Mouse (Mus musculus) hindbrain, embryonic 15.5 days (tissue): ENCODE measurements at regions not wholly inside any gene's neighbourhood (a gene's known extent, or its start where the extent isn't known, plus 50 kb on each side); places are given as distances from the start of the nearest gene placed in this dataset.

ENCODE experiments used
- ATAC-seq: fragments of 200-750 bp; cut with Nextera tagmentation; 2 replicates; pipeline ENCODE4 v1.8.0; 2017; ENCODE audit warnings: low read depth, moderate number of reproducible peaks, moderate TSS enrichment; ENCODE audit not compliant: low FRiP score
- H3K27ac ChIP-seq: fragments of 300-500 bp; sonication (generic); replicated peaks from 2 replicates; pipeline ENCODE4 v1.5.1; 2015; ENCODE audit warnings: mild to moderate bottlenecking, inconsistent platforms
- H3K27me3 ChIP-seq: fragments of 300-500 bp; sonication (generic); 2 replicates; pipeline ENCODE4 v1.6.1; 2015; ENCODE audit warnings: control low read depth, inconsistent platforms
- H3K36me3 ChIP-seq: fragments of 300-500 bp; sonication (generic); 2 replicates; pipeline ENCODE4 v1.6.1; 2015; ENCODE audit warnings: control low read depth, inconsistent platforms
- H3K4me1 ChIP-seq: fragments of 300-500 bp; sonication (generic); replicated peaks from 2 replicates; pipeline ENCODE4 v1.6.1; 2015; ENCODE audit warnings: control low read depth, inconsistent platforms
- H3K4me2 ChIP-seq: fragments of 300-500 bp; sonication (generic); 2 replicates; pipeline ENCODE4 v1.6.1; 2015; ENCODE audit warnings: moderate library complexity, mild to moderate bottlenecking, inconsistent platforms
- H3K4me3 ChIP-seq: fragments of 300-500 bp; sonication (generic); 2 replicates; pipeline ENCODE4 v1.5.1; 2015; ENCODE audit warnings: mild to moderate bottlenecking, inconsistent platforms
- H3K9ac ChIP-seq: fragments of 300-500 bp; sonication (generic); 2 replicates; pipeline ENCODE4 v1.6.1; 2015; ENCODE audit warnings: inconsistent platforms
- H3K9me3 ChIP-seq: fragments of 300-500 bp; sonication (generic); 2 replicates; pipeline ENCODE4 v1.6.1; 2016; ENCODE audit warnings: control low read depth, inconsistent platforms
- WGBS: fragments of 180-500 bp; shearing (Covaris S2); methylation state at CpG from one replicate; pipeline ENCODE4 v1.1.7; 2015; 5-methylcytosine and 5-hydroxymethylcytosine counted together

- WGBS, result 86% methylated on average over 2 of the region's 2 CpGs
- Histone ChIP-seq H3K9ac (no peak overlapping the region), H3K27me3 (no peaks in the 10 kb centered on the region), H3K9me3 (no peaks in the 10 kb centered on the region), H3K4me1 (no peaks in the 10 kb centered on the region), H3K4me2 (no peak overlapping the region), H3K36me3 (no peaks in the 10 kb centered on the region), H3K4me3 (no peak overlapping the region), H3K27ac (no peak overlapping the region)
- ATAC-seq, result no peak
Observed at GRCm38 (mm10) chr13:15877606-15878005, 134.0 kb upstream of the Inhba start.

DNA sequence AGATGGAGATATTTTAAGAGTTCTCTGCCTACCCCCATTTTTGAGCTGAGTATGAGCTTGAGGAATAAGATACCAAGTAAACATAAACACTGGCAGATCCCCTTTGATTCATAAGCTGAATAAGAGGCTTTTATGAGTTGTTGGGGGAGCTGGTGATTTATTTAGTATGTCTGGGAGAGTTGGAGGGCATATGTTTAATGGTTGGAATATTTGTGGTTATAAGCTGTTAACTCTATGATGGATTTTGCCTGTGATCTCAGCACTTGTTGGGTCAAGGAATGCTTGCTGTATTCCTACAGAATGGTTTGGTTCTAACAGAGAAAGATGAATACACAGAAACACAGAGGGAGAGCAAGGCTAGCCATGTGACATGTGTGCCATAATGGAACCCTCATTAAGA, 132.1 kb upstream of the Inhba start:
- H3K4me1 ChIP-seq, result no peaks in the 10 kb centered on the region
- no peaks in the 10 kb centered on the region for H3K27me3 ChIP-seq
- no peak for ATAC-seq
- H3K4me2 ChIP-seq, result no peak overlapping the region
- H3K36me3 ChIP-seq, result no peaks in the 10 kb centered on the region
- no peak overlapping the region for H3K4me3 ChIP-seq
- H3K9me3 ChIP-seq, result no peaks in the 10 kb centered on the region
- H3K9ac ChIP-seq, result no peak overlapping the region
- no peak overlapping the region for H3K27ac ChIP-seq

GRCm38 (mm10) chr13:15890794-15891193, 120.9 kb upstream of the Inhba start:
- Histone ChIP-seq H3K27me3 (no peaks in the 10 kb centered on the region), H3K4me3 (no peak overlapping the region), H3K9me3 (no peaks in the 10 kb centered on the region), H3K4me2 (no peak overlapping the region), H3K9ac (no peak overlapping the region), H3K27ac (no peak overlapping the region), H3K36me3 (no peaks in the 10 kb centered on the region), H3K4me1 (no peaks in the 10 kb centered on the region)
- WGBS, result 91% methylated on average over 3 of the region's 3 CpGs
- no peak for ATAC-seq

- H3K4me3 ChIP-seq, result no peak overlapping the region
- H3K4me2 ChIP-seq, result no peak overlapping the region
- H3K36me3 ChIP-seq, result no peaks in the 10 kb centered on the region
- no peak overlapping the region for H3K9ac ChIP-seq
- H3K27ac ChIP-seq, result no peak overlapping the region
- no peaks in the 10 kb centered on the region for H3K27me3 ChIP-seq
- ATAC-seq, result no peak
- H3K4me1 ChIP-seq, result no peaks in the 10 kb centered on the region
- no peaks in the 10 kb centered on the region for H3K9me3 ChIP-seq
Observed at GRCm38 (mm10) chr13:15891403-15891802, 120.2 kb upstream of the Inhba start.

GRCm38 (mm10) chr13:15898201-15898600, 113.5 kb upstream of the Inhba start:
- H3K27me3 ChIP-seq, result no peaks in the 10 kb centered on the region
- H3K27ac ChIP-seq, result no peak overlapping the region
- H3K9ac ChIP-seq, result no peak overlapping the region
- no peaks in the 10 kb centered on the region for H3K4me1 ChIP-seq
- no peaks in the 10 kb centered on the region for H3K36me3 ChIP-seq
- no peak for ATAC-seq
- H3K9me3 ChIP-seq, result no peaks in the 10 kb centered on the region
- no peak overlapping the region for H3K4me3 ChIP-seq
- H3K4me2 ChIP-seq, result no peak overlapping the region
- 91% methylated on average over 1 of the region's 1 CpGs for WGBS

DNA sequence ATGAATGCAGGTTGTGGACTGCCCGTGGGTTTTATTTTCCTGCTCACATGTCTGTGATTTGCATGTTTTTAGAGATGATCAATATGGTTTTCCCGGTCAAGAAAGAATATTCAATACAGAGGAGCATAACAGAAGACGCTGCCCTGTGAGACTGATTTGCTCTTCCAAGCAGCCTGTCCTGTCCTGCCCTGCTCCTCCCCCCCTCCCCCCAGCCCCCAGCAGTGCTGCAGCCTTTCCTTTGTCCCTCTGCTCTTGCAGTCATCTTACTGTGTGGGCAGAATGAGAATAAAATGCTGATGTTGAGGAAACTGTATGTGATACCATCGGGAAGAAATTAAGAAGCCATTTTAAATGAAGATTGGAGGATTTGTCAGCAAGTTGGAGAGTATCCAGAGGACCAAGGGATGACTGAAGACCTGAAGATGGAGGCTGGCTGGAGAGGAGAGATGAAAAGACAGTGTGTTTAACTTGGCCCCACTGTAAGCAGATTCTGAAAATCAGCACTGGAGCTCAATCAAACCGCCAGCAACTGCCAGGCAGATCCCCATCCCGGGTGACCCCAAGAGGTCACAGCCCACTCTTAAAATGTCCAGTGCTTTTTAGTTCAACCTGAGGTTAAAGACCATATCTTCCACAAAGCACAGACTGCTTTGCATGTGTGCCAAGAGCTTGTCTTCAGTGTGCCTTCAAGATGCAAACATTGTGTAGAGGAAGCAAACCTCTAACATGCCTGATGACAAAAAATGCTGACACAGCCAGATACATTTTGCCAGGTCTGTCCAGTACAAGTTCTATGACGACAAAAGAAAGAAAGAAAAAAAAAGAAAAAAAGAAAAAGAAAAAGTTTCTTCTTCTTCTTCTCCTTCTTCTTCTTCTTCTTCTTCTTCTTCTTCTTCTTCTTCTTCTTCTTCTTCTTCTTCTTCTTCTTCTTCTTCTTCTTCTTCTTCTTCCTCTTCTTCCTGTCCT, 109.7 kb upstream of the Inhba start:
- no peaks in the 10 kb centered on the region for H3K4me1 ChIP-seq
- no peak overlapping the region for H3K27ac ChIP-seq
- H3K4me2 ChIP-seq, result no peak overlapping the region
- 43% methylated on average over 7 of the region's 7 CpGs for WGBS
- ATAC-seq, result no peak
- H3K4me3 ChIP-seq, result no peak overlapping the region
- no peak overlapping the region for H3K9ac ChIP-seq
- H3K9me3 ChIP-seq, result no peaks in the 10 kb centered on the region
- no peaks in the 10 kb centered on the region for H3K36me3 ChIP-seq
- no peaks in the 10 kb centered on the region for H3K27me3 ChIP-seq

DNA sequence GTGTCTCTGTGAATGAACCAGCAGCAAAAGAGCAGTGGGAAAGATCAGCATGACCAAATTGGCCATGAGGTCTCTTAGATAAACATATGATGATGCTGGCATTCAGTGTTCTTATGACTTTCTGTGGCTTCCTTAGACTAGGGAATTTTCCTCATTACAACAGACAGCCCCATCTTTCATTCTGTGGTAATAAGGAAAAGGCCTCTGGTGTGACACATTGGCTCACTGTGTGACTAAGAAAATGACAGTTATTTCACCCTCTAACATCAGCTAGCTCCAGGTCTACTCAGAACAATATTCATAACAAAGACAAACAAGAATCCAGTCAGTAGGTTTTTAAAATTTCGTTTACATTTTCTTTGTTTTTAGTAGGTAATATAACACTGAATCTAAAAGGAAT, 103.8 kb upstream of the Inhba start:
- no peak for ATAC-seq
- no peaks in the 10 kb centered on the region for H3K27me3 ChIP-seq
- H3K27ac ChIP-seq, result no peak overlapping the region
- no peak overlapping the region for H3K4me3 ChIP-seq
- 80% methylated on average over 1 of the region's 1 CpGs for WGBS
- no peak overlapping the region for H3K4me2 ChIP-seq
- H3K36me3 ChIP-seq, result no peaks in the 10 kb centered on the region
- H3K9me3 ChIP-seq, result no peaks in the 10 kb centered on the region
- no peak overlapping the region for H3K9ac ChIP-seq
- H3K4me1 ChIP-seq, result no peaks in the 10 kb centered on the region

GRCm38 (mm10) chr13:15910578-15910977, 101.1 kb upstream of the Inhba start:
- H3K27me3 ChIP-seq, result no peaks in the 10 kb centered on the region
- no peaks in the 10 kb centered on the region for H3K9me3 ChIP-seq
- no peaks in the 10 kb centered on the region for H3K36me3 ChIP-seq
- 85% methylated on average over 2 of the region's 2 CpGs for WGBS
- no peak overlapping the region for H3K4me3 ChIP-seq
- no peak overlapping the region for H3K27ac ChIP-seq
- H3K4me1 ChIP-seq, result no peaks in the 10 kb centered on the region
- ATAC-seq, result no peak
- H3K9ac ChIP-seq, result no peak overlapping the region
- H3K4me2 ChIP-seq, result no peak overlapping the region

GRCm38 (mm10) chr13:15911263-15911662, 100.4 kb upstream of the Inhba start:
- 95% methylated on average over 1 of the region's 1 CpGs for WGBS
- H3K9ac ChIP-seq, result no peak overlapping the region

DNA sequence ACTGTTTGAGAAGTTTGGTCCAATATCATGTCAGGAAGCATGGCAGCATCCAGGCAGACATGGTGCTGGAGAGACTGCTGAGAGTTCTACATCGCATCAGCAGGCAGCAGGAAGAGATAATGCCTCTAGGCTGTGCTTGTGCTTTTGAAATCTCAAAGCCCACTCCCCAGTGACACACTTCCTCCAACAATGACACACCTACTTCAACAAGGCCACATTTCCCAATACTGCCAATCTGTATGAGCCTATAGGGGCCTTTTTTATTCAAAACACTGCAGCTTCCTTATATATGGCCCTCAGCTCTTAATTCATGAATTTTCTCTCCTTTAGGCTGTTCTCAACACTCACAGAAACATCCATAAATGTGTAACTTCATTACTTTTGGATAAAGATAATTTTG, 97.4 kb upstream of the Inhba start:
- Histone ChIP-seq H3K4me2 (no peak overlapping the region), H3K4me1 (no peaks in the 10 kb centered on the region), H3K9ac (no peak overlapping the region), H3K36me3 (no peaks in the 10 kb centered on the region), H3K27ac (no peak overlapping the region), H3K27me3 (no peaks in the 10 kb centered on the region), H3K4me3 (no peak overlapping the region), H3K9me3 (no peaks in the 10 kb centered on the region)
- 71% methylated on average over 1 of the region's 1 CpGs for WGBS
- ATAC-seq, result no peak

More at GRCm38 (mm10) chr13:15911263-15911662, 100.4 kb upstream of the Inhba start:
- H3K36me3 ChIP-seq, result no peaks in the 10 kb centered on the region
- no peaks in the 10 kb centered on the region for H3K9me3 ChIP-seq
- H3K4me2 ChIP-seq, result no peak overlapping the region
- no peak overlapping the region for H3K27ac ChIP-seq
- H3K4me1 ChIP-seq, result no peaks in the 10 kb centered on the region
- H3K27me3 ChIP-seq, result no peaks in the 10 kb centered on the region
- ATAC-seq, result no peak
- H3K4me3 ChIP-seq, result no peak overlapping the region

- no peak overlapping the region for H3K27ac ChIP-seq
- H3K9ac ChIP-seq, result no peak overlapping the region
- H3K4me3 ChIP-seq, result no peak overlapping the region
- H3K36me3 ChIP-seq, result no peaks in the 10 kb centered on the region
- H3K9me3 ChIP-seq, result no peaks in the 10 kb centered on the region
- no peak for ATAC-seq
- H3K27me3 ChIP-seq, result no peaks in the 10 kb centered on the region
- H3K4me2 ChIP-seq, result no peak overlapping the region
- 89% methylated on average over 3 of the region's 3 CpGs for WGBS
- no peaks in the 10 kb centered on the region for H3K4me1 ChIP-seq
Observed at GRCm38 (mm10) chr13:15929890-15930289, 81.8 kb upstream of the Inhba start.

DNA sequence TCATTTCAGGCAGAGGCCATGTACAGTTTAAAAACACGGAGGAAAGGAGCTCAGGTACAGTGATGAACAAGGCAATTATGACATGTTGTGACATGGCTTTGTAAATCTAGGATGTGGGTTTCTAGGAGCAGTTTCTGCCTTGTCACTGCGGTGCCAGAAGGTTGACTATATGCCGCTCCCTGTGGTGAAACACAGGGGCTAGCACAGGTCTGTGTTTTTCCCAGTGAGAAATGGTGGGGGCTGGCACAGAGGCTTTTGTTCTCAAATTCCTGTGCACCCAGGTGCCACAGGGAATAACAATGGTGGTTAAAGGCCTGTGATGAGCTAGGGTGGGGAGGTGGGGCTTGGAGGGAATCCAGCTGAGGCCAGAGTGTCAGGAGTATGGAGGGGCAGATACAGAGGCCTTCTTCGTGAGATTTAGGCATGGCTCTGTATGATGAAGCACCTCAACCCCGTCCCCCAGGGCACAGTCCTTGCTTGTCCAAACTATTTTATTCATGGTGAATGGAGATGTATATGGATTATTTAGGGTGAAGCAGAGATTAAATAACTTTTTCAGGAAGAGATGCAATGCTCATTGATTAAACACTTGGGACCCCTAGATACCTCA, 80.0 kb upstream of the Inhba start:
- no peak overlapping the region for H3K9ac ChIP-seq
- no peaks in the 10 kb centered on the region for H3K36me3 ChIP-seq
- peak; percentile 54; the same call in 1 of the 2 replicates for ATAC-seq
- H3K9me3 ChIP-seq, result no peaks in the 10 kb centered on the region
- H3K4me1 ChIP-seq, result no peaks in the 10 kb centered on the region
- 29% methylated on average over 5 of the region's 5 CpGs for WGBS
- no peak overlapping the region for H3K4me2 ChIP-seq
- H3K27me3 ChIP-seq, result no peaks in the 10 kb centered on the region
- H3K4me3 ChIP-seq, result no peak overlapping the region
- no peak overlapping the region for H3K27ac ChIP-seq
